Mouse (Mus musculus) CD4-positive, CD25-positive, alpha-beta regulatory T cell, adult 2 months (primary cell): ENCODE results near the gene Cep85l.

Experiments used
- DNase-seq: peaks from one replicate; pipeline ENCODE4 v3.0.0-alpha.2; 2012; ENCODE audit warnings: low read depth, low spot score

Gene Cep85l

DNA sequence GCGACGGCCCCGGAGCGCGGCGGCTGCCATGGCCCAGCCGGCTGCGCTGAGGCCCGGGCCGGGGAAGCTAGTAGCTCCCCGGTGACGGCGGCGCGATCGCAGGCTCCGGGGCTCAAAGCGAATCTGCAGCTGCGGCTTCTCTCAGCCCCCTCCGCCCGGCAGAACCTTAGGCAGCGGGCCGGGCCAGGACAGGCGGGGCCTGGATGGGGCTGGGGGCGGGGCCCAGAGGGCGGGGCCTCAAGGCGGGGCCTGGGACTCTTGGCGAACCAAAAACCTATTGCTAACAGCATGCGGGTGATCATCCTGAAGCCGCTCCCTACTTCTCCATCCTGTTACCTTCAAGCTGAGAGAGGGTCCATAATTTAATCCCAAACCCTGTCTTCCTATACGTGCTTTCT is at the start of gene Cep85l:
Gene Cep85l, minus strand, starts transcription at position 239 of the 398 bp plus-strand sequence.
- peak; percentile 94 for DNase-seq

DNA sequence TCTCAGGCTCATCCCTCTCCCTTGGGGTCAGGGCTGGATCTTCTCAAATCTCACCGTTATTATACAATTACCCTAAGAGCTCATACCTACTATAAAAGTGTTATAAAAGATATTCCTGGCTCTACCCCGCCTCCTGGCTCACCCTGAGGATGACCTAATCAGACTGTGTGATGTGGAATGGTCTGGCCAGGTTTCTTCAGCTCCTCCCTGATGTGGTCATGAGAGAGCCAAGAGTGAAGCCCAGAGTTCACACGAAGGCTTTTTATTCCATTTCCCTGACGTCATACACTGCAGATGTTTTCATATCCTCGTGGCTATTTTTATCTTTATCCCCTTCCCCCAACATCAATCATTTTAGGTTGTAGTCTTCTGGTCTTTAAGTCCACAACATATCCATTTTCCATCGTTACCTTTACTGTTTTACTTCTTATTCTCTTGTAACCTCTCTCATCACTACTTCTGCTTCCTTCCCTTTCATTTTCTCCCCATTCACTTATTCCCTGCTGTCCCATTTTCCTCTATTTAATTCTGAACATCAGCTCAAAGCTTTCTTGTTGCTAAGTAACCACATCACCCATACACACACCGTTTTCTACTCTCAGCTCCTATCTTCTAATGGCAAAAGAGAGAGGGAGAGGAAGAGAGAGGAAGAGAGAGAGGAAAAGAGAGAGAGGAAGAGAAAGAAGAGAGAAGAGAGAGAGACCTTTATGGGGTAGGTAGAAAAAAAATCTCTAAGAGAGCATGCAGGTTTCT is 49.1 kb upstream of the Cep85l start:
- DNase-seq: no peak

DNA sequence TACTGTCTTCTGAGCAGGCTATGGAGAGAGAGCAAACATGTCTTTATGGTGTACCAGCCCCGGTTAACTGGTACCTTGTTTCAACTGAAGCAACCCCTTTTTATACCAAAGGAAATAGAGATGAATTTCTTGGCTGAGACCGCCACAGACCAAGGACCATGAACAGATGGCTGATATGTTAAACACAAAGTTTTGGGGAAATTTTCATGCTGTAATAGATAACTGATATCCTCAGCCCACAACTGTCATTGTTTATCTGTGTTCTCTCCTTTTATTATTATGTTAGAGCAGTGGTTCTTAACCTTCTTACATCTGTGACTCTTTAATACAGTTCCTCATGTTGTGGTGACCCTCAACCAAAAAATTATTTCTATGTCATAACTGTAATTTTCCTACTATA is 46.8 kb upstream of the Cep85l start:
- no peak for DNase-seq

DNA sequence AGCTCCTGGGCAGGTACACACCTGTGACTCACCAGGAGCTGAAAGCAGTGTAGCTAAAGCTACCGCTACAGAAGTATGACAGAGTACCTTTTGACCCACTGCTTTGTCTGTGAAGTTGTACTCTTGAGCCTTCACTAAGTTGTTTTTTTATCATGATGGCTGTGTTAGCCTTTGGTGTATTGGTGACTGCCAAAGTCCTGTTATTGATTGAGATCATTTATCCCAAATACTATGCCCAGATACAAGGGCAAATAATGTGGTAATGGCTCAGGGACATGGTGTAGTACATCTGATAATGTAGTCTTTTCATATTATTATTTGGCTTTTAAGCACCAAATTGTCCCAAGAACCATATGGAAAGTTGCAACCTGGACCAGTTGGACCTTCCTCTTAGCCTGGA is 43.3 kb upstream of the Cep85l start:
- DNase-seq: no peak

DNA sequence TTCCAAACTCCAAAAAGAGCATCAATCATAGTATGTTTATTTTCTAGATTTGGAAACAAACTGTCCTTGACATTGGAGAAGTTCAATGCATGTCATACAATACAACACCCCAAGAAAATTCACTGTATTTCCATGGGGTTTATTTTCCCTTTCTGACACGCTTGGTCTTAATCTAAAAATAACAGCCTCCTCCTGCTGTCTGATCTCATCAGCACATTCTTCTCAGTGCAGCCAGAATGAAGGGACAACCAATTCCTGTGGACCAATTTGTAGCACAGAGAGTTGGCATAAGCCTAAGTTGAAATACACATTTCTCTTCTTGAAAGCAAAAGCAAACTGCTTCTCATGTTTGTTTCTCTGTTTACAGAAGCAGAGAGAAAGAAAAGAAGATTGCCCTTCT is 42.5 kb upstream of the Cep85l start:
- DNase-seq: no peak

GRCm38 (mm10) chr10:53421613-53422012 is 41.9 kb upstream of the Cep85l start:
- DNase-seq: no peak

- no peak for DNase-seq
These were observed 40.3 kb upstream of the Cep85l start for GRCm38 (mm10) chr10:53420069-53420468.

DNA sequence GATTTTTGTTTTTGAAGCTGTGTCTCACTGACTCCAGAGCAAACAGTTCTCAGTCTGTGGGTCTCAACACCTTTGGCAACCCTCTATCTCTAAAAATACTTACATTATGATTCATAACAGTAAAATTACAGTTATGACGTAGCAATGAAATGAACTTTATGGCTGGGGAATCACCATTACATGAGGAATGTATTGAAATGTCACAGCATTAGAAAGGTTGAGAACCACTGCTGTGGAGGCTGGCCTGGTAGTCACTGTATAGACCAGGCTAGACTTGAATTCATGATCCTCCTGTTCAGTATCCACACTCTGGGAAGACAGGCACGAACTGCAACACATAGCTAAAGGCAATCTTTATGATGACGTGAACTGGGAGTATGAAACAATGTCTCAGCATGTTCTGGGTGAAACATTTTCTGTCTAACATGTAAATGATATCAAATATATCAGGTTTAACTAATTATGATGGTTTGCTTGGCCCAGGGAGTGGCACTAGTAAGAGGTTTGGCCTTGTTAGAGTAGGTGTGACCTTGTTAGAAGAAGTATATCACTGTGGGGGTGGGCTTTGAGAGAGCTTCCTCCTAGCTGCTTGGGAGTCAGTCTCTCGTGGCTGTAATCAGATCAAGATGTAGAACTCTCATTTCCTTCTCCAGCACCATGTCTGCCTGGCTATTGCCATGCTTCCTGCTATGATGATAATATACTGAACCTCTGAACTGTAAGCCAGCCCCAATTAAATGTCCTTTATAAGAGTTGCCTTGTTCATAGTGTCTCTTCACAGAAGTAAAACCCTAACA is 39.6 kb upstream of the Cep85l start:
- no peak for DNase-seq

DNA sequence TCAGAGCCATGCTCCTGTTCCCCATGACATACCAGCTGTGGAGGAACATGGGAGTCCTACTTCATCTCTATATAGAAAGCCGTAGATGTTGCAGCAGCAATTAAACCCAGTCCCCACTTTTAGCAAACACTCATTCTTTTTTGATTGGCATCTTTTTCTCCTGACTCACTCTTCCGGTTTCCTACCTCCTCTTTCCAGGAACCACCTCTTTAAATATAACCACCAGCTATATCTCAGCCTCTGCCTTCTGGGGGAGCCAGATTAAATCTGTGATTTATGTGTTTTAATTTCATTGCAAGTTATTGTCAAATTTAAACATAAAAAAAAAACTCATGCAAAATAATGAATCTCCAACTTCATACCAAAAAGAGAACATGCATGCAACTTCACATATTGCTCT is 37.3 kb upstream of the Cep85l start:
- no peak for DNase-seq

GRCm38 (mm10) chr10:53416152-53416712 is 36.5 kb upstream of the Cep85l start:
- DNase-seq: no peak

GRCm38 (mm10) chr10:53415252-53415651 is 35.5 kb upstream of the Cep85l start:
- no peak for DNase-seq

DNA sequence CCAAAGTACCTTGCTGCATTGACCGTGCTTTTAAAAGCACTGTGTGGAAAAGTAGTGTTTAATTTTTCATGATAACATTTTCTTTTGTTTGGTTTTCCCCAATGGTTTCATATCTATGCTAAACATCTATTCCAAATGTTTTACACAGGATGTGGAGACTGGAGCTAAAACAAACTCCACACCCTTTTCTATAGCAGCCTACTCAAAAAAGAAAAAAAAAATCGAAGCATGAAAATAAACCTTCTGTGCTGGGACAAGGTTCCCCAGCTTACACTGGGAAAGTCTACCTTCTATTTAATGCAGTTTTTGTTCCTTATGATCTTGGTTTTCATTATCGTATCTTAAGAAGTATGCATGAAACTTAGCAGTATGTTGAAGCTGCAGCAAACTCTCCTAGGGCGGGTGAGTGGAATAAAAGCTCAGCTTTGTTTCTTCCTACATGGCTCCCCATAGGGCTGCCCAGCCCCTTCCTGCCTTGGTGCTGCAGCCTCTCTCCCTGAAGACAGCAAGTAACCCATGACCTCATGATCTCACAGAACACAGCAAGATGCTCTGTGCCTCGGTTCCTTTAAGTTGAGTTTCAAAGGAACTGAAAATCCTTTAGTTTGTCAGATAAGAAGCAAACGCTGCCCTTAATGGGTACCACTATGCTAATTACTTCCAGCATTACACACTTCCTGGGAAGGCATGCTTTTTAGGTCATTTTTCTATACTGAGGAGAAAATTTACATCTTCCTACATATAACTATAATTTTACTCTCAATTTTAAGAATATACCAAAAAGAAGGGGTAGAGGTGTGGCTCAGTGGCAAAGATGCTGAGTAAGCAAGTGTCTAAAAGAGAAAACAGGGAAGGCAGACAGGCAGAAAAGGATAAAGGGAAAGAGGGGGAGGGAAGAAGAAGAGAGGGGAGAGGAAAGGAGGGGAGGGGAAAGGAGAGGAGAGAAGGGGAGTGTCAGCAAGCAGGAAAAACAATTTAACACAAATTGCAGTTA is 34.6 kb upstream of the Cep85l start:
- no peak for DNase-seq

- DNase-seq: no peak
These were observed 33.2 kb upstream of the Cep85l start for GRCm38 (mm10) chr10:53412936-53413335.

DNA sequence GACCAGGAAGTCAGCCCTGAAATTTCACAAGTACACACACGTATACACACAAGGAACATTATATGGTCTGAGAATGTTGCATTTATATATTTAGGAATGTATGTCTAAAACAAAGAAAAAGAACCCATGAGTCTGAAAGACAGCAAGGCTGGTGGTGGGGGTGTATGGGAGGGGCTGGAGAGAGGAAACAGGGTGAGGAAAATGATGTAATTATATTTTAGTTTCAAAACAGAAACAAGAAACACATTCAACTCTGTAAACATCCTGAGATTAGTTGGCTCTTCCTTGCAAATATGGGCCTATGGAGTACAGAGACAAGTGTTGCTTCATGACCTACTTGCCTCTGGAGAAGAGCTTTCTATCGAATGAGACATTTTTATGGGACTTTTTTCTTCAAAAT is 32.4 kb upstream of the Cep85l start:
- DNase-seq: no peak

DNA sequence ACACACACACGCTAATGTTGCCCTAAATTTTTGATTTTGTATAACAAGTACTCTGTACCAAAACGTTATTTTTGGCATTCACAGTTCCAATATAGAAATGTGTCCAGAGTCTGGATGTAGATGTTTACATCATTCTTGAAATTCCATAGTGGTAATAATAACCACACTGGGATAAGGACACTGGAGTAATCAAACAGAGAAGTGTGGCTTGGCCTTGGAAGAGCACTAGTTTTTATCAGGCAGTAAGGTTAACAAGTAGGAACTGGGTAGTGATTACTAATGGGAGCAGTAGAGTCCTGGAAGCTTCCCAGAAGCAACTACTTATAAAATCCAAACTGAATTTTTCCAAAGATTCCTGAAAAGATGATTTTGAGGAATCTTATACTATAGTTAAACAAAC is 31.1 kb upstream of the Cep85l start:
- no peak for DNase-seq

DNA sequence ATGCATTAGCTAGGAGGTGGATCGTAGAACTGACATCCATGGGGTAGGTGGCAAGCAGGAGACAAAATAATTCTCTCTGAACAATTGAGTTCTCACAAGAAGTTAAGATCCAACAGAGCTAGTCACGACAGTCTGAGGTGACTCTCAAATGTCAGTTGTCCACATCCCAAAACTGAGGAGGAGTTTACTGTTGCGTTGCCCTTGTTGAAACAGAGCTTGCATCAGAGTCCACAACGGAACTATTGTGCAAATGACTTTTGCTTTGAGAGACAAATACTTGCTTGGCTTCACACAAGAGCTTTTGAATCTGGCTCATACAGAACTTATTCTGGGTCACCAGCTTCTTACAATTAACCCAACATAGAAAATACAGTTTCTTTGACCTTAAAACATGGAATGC is 27.7 kb upstream of the Cep85l start:
- DNase-seq: no peak

GRCm38 (mm10) chr10:53406845-53407244 is 27.1 kb upstream of the Cep85l start:
- no peak for DNase-seq

DNA sequence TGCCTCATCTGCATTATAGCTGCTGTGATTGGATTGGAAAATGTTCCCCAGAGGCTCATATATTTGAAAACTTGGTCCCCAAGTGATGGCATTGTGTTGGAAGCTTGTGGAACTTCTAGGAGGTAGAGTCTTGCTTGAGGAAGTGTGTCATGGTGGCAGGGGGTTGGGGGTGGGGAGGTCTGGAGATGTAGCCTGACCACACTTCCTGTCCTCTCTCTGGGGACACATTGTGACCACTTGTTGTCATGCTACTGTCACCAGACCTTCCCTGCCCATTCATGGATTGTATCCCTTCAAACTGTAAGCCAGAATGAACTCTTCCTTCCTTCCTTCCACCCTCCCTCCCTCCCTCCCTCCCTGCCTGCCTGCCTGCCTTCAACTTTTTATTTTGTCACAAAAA is 22.5 kb upstream of the Cep85l start:
- no peak for DNase-seq

- DNase-seq: no peak
These were observed 19.3 kb upstream of the Cep85l start for GRCm38 (mm10) chr10:53399053-53399452.

GRCm38 (mm10) chr10:53398540-53398902 is 18.8 kb upstream of the Cep85l start:
- peak; percentile 19 for DNase-seq

- no peak for DNase-seq
These were observed 18.2 kb upstream of the Cep85l start for GRCm38 (mm10) chr10:53397846-53398539.
